Mouse (Mus musculus) Muller cell, postnatal 12 days (primary cell): ENCODE measurements around the gene Stag3.

Experiments
- DNase-seq: peaks from one replicate; pipeline ENCODE4 v3.0.0-alpha.2; 2015; ENCODE audit errors: inconsistent ontology term

Gene Stag3

GRCm38 (mm10) chr5:138268980-138269379 lies 11.1 kb upstream of the Stag3 start:
- DNase-seq, result no peak

DNA sequence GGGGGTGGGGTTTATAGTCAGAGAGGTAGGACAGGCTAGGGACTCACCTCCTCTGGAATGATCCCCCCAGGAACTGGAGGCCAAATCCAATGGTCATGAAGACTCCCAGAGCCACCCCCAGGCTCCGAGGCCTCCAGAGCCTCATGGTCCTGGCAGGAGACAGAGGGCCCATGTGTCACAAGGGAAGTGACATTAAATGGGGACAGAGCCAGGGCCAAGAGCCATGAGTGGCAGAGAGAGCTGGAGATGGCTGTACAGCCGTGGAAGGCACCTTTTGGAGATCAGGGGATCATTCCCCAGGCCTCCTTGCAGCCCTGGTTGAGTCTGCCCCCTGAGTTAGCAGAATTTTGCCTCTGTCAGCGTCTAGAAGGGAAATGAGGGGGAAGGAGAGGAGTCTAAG lies 8.8 kb upstream of the Stag3 start:
- DNase-seq, result no peak

DNA sequence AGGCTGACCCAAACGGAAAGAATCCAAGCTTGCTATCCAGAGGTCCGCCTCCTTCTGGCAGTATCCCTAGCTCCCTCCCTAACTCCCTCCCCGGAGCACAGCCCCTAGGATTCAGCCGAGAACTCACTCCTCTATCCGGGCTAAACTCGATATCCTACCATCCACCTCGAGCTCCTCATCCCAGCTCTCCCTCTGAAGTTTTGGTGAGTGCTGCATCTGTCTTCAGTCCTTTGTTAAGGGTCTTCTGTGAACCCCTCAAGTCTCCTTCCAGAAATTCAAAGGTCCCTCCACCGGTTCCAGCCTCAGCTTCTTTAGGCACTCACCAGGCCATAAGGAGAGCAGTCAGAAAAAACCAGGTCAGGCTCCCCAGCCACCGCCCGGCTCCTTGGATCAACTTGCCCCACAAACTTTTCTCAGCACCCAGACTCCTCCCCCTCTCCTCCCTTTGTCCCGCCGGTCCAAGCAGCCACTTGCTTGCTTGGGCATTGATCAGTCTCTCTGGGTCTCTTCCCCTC lies 7.6 kb upstream of the Stag3 start, which contains the start of gene Gal3st4:
Gene Gal3st4 (minus strand): TSS at position 432 of the 515 bp plus-strand sequence.
- peak; percentile 69 for DNase-seq

DNA sequence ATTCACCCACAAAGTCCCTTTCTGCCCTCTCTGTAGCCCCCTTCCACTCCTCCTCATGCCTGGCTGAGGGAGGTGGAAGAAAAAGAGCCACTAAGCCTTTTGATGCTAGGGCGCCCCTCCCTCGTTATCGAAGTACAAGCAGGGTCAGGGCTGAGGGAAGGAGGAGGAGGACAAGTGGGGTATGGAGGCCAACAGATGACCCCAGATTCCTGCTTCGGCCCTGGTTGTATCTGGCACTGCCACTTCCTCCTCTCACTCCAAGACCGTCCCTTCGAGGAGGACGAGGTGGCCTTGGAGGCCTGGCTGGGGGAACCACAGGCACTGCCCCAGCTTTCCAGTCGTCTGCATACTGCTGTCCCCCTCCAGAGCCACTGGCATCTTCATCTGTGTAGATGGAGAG lies 5.9 kb upstream of the Stag3 start:
- DNase-seq, result no peak

DNA sequence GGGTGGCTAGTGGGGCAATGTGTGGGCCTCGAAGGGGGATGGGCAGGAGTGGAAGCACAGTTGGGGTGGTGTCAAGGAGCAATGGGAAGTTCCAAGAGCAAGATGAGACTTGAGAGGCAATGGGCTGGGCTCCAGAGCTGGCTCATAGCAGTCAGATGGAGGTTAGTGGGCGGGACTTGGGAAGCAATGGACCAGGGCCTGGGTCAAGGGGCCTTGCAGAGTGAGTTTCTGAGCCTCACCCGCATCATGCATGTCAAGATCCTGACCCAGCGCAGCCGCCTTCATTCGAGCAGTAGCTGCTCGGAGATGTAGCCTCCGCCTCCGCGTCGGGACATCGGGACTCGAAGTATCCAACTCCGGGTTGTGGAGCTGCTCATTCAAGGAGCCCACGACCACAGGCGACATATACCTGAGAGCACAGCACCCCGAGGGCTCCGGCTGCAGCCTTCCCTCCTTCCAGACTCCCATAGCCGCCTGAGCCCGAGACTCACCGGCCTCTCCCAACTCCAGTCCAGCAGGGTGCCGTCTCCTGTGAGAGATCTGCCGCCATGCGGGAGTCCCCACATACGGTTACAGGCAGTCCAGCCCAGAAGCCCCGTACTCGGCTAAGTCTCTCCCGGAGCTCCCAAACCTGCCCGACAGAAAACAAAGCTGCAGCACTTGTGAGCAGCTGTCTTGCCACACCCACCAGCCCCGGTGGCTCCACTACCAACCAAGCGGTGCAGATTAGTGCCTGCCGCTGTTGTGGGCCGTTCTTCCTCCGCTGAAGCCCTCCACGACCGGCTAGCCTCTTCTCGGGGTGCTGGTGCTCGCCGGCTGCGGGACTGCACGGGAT lies 4.6 kb upstream of the Stag3 start:
- no peak for DNase-seq

DNA sequence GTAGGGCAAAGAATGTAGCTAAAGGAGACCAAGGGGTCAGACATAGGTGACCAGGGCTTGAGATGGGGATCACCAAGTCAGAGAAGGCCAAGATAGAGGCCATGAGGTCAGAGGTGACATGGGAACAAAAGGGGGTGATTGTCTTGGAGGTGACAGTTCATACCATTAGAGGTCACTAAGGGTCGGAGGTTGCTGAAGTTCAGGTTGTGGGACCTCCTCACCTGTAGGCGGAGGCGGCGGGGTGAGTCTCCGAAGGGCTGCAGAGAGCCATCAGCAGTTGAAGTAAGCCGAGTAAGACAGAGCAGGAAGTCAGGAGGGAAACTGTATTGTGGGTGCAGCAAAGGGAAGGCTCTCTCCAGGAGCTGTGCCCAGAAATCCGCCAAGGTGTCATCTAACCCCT lies 2.0 kb upstream of the Stag3 start:
- no peak for DNase-seq

- DNase-seq, result no peak
These were observed 357 bp downstream of the Stag3 start for GRCm38 (mm10) chr5:138280425-138280768.

- no peak for DNase-seq
These were observed 789 bp downstream of the Stag3 start for GRCm38 (mm10) chr5:138280829-138281228.

- no peak for DNase-seq
These were observed 1.8 kb downstream of the Stag3 start for GRCm38 (mm10) chr5:138281798-138282197.

GRCm38 (mm10) chr5:138283540-138283939 lies 3.5 kb downstream of the Stag3 start:
- DNase-seq, result no peak

- DNase-seq, result no peak
These were observed 7.8 kb downstream of the Stag3 start for GRCm38 (mm10) chr5:138287861-138288260.

DNA sequence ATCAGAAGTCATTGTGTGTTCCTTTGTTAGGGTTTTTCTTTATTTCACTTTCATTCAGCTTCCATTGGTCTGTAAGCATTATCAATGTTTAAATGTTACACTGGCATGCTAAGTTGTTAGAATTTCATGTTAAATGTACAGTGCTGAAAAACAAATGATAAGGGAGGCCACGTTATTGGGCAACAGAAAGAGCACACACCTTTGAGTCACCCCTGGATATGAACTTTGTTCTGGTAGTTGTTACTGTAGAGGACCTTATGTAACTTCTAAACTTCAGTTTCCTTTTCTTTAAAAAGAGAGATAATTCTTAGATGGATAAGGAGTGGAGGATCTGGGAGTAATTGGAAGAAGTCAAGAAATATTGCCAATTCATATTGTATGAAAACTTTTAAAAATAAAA lies 11.6 kb downstream of the Stag3 start:
- DNase-seq, result no peak

DNA sequence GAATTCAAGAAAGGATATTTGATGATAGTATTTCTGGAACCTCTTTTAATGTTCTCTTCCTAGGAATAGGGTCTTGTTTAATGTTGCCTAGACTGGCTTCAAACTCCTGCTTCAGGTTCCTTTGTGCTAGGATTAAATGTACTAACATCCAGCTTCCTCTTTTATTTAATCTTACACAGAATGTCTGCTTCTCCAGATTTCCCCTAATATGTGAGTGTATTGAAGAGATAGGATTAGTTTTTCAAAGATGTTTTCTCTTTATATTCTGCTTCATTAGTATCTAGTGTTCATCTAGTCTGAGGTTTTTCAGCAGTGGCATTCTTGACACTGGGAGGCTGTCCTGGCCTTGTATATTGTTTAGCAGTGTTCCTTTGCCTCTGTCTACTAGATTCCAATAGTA lies 14.1 kb downstream of the Stag3 start:
- no peak for DNase-seq

- no peak for DNase-seq
These were observed 19.6 kb downstream of the Stag3 start for GRCm38 (mm10) chr5:138299613-138300012.

- DNase-seq, result no peak
These were observed 32.8 kb downstream of the Stag3 start for GRCm38 (mm10) chr5:138312795-138313194.

DNA sequence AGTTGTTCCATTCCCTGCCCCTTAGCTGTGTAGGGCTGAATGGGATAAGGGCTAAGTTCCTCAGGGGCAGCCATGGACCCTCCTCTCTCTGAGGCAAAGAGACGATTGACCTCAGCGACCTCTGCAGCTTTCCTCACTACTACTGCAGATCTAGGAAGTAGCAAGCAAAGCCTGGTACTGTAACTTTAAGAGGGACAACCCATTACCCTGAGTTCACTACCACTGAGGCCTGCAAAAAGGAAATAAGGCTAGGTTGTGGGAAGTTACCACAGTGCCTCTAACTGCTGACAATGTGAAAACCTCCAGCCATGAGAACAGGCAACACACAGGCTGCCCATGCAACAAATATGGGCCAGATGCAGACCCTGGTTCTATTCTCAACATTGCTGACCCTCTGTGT lies 61.6 kb downstream of the Stag3 start, which contains the start of gene Pvrig:
Gene Pvrig (plus strand): TSS at position 301 of the 400 bp plus-strand sequence.
- DNase-seq, result no peak

DNA sequence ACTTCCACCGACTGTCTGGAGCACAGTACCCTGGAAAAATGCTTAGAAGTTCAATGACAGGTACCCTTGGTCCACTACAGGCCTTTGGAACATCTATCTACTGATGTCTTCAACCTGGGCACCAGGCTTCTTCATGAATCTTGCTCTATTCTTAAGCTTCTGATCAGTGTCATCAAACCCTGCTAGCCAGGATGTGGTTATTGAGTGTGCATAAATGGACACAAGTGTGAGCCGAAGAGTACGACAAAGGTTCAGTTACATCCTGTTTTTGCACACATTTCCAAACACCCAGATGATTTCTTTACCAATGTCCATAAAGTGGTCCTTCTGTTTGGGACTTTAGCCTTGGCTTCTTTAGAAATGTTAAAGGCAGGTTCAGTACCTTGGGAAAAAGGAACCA lies 63.2 kb downstream of the Stag3 start:
- DNase-seq, result no peak
